Mouse (Mus musculus) testis, adult 2 months (tissue): ENCODE data around the gene Cdyl2.

ENCODE experiments used
- CTCF ChIP-seq: fragments of 200-500 bp; IDR thresholded peaks from 2 replicates; pipeline ENCODE4 v1.5.1; 2012; ENCODE audit warnings: low read depth, mild to moderate bottlenecking, inconsistent platforms, low read length, moderate library complexity; ENCODE audit not compliant: control insufficient read depth, insufficient read depth, insufficient replicate concordance
- POLR2A ChIP-seq: fragments of 200-500 bp; IDR thresholded peaks from 2 replicates; pipeline ENCODE4 v1.6.1; 2012; ENCODE audit warnings: low read depth, mild to moderate bottlenecking, inconsistent platforms, low read length, moderate library complexity; ENCODE audit not compliant: control insufficient read depth

DNA sequence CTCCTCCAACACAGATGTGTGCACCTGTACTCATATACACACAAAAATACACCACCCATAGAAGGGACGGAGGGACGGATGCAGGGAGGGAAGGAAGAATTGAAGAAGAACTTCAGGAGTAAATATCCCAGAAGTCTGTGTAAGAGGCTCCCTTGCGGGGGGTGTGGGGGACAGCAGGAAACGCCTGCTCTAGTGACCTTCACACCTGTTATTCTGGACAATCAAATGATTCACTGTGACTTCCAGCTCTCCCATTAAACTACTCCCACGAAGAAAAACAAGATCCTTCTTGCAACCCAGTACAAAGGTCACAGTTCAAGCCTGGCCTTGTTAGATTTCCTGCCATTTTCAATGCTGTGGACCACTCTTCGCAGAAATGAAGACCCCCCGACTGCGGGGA, 47.8 kb upstream of the Cdyl2 start:
- TF ChIP-seq POLR2A (no peak), CTCF (no peak)
